Mouse (Mus musculus) cerebellum, adult 2 months (tissue): ENCODE data around the gene Map2k5. TPM values are rescaled to one million over a fixed set of nuclear protein-coding genes. Genes with fewer than 3 reads are reported as not detected.

Experiments used
- DNase-seq, 2 experiments: peaks; one replicate each; pipeline ENCODE4 v3.0.0; 2021
- H3K27ac ChIP-seq: fragments of 200-500 bp; 2 replicates; pipeline ENCODE4 v1.5.1; 2012; ENCODE audit warnings: low read length, control low read depth, inconsistent platforms; ENCODE audit not compliant: insufficient read depth
- H3K27me3 ChIP-seq: fragments of 200-500 bp; 2 replicates; pipeline ENCODE4 v1.6.1; 2012; ENCODE audit warnings: inconsistent platforms, mild to moderate bottlenecking, low read length, moderate library complexity; ENCODE audit not compliant: control insufficient read depth, insufficient read depth
- H3K4me1 ChIP-seq: fragments of 200-500 bp; 2 replicates; pipeline ENCODE4 v1.6.1; 2011; ENCODE audit warnings: low read length; ENCODE audit not compliant: control insufficient read depth, insufficient read depth
- H3K4me3 ChIP-seq: fragments of 200-500 bp; replicated peaks from 2 replicates; pipeline ENCODE3; 2011; ENCODE audit warnings: mild to moderate bottlenecking, low read depth, low read length, control low read depth; ENCODE audit not compliant: insufficient read depth
- CTCF ChIP-seq: fragments of 200-500 bp; IDR thresholded peaks from 2 replicates; pipeline ENCODE4 v1.5.1; 2011; ENCODE audit warnings: low read depth, mild to moderate bottlenecking, control low read depth, low read length, moderate library complexity, borderline replicate concordance; ENCODE audit not compliant: insufficient read depth
- POLR2A ChIP-seq: fragments of 200-500 bp; IDR thresholded peaks from 2 replicates; pipeline ENCODE4 v1.6.1; 2011; ENCODE audit warnings: low read length, control low read depth, borderline replicate concordance; ENCODE audit not compliant: insufficient read depth
- WGBS: fragments of 180-500 bp; shearing (Covaris S2); methylation state at CpG from one replicate; pipeline ENCODE4 v1.1.7; 2018; 5-methylcytosine and 5-hydroxymethylcytosine counted together
- polyA plus RNA-seq: library from polyadenylated mRNA; depleted of rRNA; stranded (reverse); fragments of >200 nt; gene quantifications from 2 replicates; pipeline ENCODE4 v1.2.3, GENCODE M21; 2012

Gene Map2k5
- polyA plus RNA-seq, 1 experiment = 36.2 TPM

GRCm38 (mm10) chr9:63178296-63178695 is 199.4 kb downstream of the Map2k5 start:
- H3K4me3 ChIP-seq = no peak overlapping the region
- H3K27me3 ChIP-seq = no peaks in the 10 kb centered on the region
- 89% methylated on average over 8 of the region's 8 CpGs for WGBS
- H3K27ac ChIP-seq = no peak overlapping the region
- no peaks in the 10 kb centered on the region for H3K4me1 ChIP-seq
- TF ChIP-seq POLR2A (no peak), CTCF (no peak)
- no peak for DNase-seq

- DNase-seq = no peak
- Histone ChIP-seq H3K4me3 (no peak overlapping the region), H3K4me1 (no peaks in the 10 kb centered on the region), H3K27ac (no peak overlapping the region), H3K27me3 (no peaks in the 10 kb centered on the region)
- 67% methylated on average over 8 of the region's 8 CpGs for WGBS
- TF ChIP-seq CTCF = no peak
- TF ChIP-seq POLR2A = no peak
Measured at GRCm38 (mm10) chr9:63174001-63174721, 203.5 kb downstream of the Map2k5 start.

- Histone ChIP-seq H3K4me3 (no peak overlapping the region), H3K27ac (no peak overlapping the region), H3K27me3 (no peaks in the 10 kb centered on the region), H3K4me1 (no peaks in the 10 kb centered on the region; the same call in 1 of the 2 replicates)
- 32% methylated on average over 2 of the region's 2 CpGs for WGBS
- TF ChIP-seq POLR2A = no peak
- no peak for TF ChIP-seq CTCF
- no peak for DNase-seq
Measured at GRCm38 (mm10) chr9:63171951-63172350, 205.8 kb downstream of the Map2k5 start.

GRCm38 (mm10) chr9:63169127-63169526 is 208.6 kb downstream of the Map2k5 start:
- H3K4me3 ChIP-seq = no peak overlapping the region
- TF ChIP-seq POLR2A = no peak
- no peak for TF ChIP-seq CTCF
- DNase-seq = no peak
- WGBS = 89% methylated on average over 1 of the region's 1 CpGs
- H3K4me1 ChIP-seq = peaks cover 9% of the 10 kb centered on the region; the same call in 1 of the 2 replicates
- H3K27ac ChIP-seq = no peak overlapping the region
- H3K27me3 ChIP-seq = no peaks in the 10 kb centered on the region

- H3K27me3 ChIP-seq = no peaks in the 10 kb centered on the region
- no peak overlapping the region for H3K27ac ChIP-seq
- peaks cover 9% of the 10 kb centered on the region; the same call in 1 of the 2 replicates for H3K4me1 ChIP-seq
- no peak for DNase-seq
- TF ChIP-seq CTCF (no peak), POLR2A (no peak)
- H3K4me3 ChIP-seq = no peak overlapping the region
- 54% methylated on average over 9 of the region's 9 CpGs for WGBS
Measured at GRCm38 (mm10) chr9:63165070-63165469, 212.6 kb downstream of the Map2k5 start.

- peaks cover 9% of the 10 kb centered on the region; the same call in 1 of the 2 replicates for H3K4me1 ChIP-seq
- TF ChIP-seq POLR2A (no peak), CTCF (no peak)
- H3K4me3 ChIP-seq = no peak overlapping the region
- H3K27me3 ChIP-seq = no peaks in the 10 kb centered on the region
- 77% methylated on average over 8 of the region's 8 CpGs for WGBS
- no peak for DNase-seq
- no peak overlapping the region for H3K27ac ChIP-seq
Measured at GRCm38 (mm10) chr9:63163756-63164155, 213.9 kb downstream of the Map2k5 start.

- 57% methylated on average over 14 of the region's 14 CpGs for WGBS
- peaks cover 9% of the 10 kb centered on the region; the same call in 1 of the 2 replicates for H3K27me3 ChIP-seq
- H3K4me3 ChIP-seq = no peak overlapping the region
Measured at GRCm38 (mm10) chr9:63151949-63152348, 225.8 kb downstream of the Map2k5 start.

More at GRCm38 (mm10) chr9:63151949-63152348, 225.8 kb downstream of the Map2k5 start:
- TF ChIP-seq POLR2A = no peak
- no peak for TF ChIP-seq CTCF
- Histone ChIP-seq H3K4me1 (no peaks in the 10 kb centered on the region), H3K27ac (no peak overlapping the region)
- DNase-seq = no peak
